Mouse (Mus musculus) left cerebral cortex, adult 8-10 months (tissue): ENCODE data around the gene Onecut3. TPM values are rescaled to one million over a fixed set of nuclear protein-coding genes. Genes with fewer than 3 reads are reported as not detected.

Experiments used
- DNase-seq, 2 experiments: peaks; one replicate each; pipeline ENCODE4 v3.0.0; 2022; ENCODE audit warnings: low spot score in 2 of 2
- total RNA-seq, 4 experiments: library from RNA; stranded (reverse); gene quantifications; 2 replicates each; pipeline ENCODE4 v1.2.4; 2022

The Onecut3 gene
- total RNA-seq, 4 experiments from 2014 or later, result not detected

- no peak for DNase-seq
These were observed 9.1 kb downstream of the Onecut3 start for GRCm38 (mm10) chr10:80503599-80504220.

- DNase-seq, result no peak
These were observed 10.1 kb downstream of the Onecut3 start for GRCm38 (mm10) chr10:80504724-80505123.

GRCm38 (mm10) chr10:80506222-80506621, 11.6 kb downstream of the Onecut3 start:
- peak in 1 of 2 experiments; percentile 46 for DNase-seq

- peak; percentile 35 to 51 for DNase-seq
These were observed 15.0 kb downstream of the Onecut3 start for GRCm38 (mm10) chr10:80509412-80510272.

- no peak for DNase-seq
These were observed 15.6 kb downstream of the Onecut3 start for GRCm38 (mm10) chr10:80510273-80510660.

GRCm38 (mm10) chr10:80513739-80514138, 19.1 kb downstream of the Onecut3 start:
- no peak for DNase-seq

GRCm38 (mm10) chr10:80519287-80519686, 24.7 kb downstream of the Onecut3 start:
- no peak for DNase-seq

GRCm38 (mm10) chr10:80523299-80523698, 28.7 kb downstream of the Onecut3 start:
- DNase-seq, result no peak

- no peak for DNase-seq
These were observed 31.5 kb downstream of the Onecut3 start for GRCm38 (mm10) chr10:80526172-80526571.

- no peak for DNase-seq
These were observed 38.1 kb downstream of the Onecut3 start for GRCm38 (mm10) chr10:80532783-80533182.

- no peak for DNase-seq
These were observed 39.1 kb downstream of the Onecut3 start for GRCm38 (mm10) chr10:80533704-80534103.

GRCm38 (mm10) chr10:80535071-80535470, 40.4 kb downstream of the Onecut3 start:
- no peak for DNase-seq

- DNase-seq, result no peak
These were observed 41.1 kb downstream of the Onecut3 start for GRCm38 (mm10) chr10:80535711-80536110.

- DNase-seq, result no peak
These were observed 43.5 kb downstream of the Onecut3 start for GRCm38 (mm10) chr10:80538180-80538579.

GRCm38 (mm10) chr10:80538710-80539394, 44.2 kb downstream of the Onecut3 start, which contains the start of gene Atp8b3:
Gene Atp8b3 (minus strand): TSS chr10:80539124.
- peak in 1 of 2 experiments; percentile 33 for DNase-seq

GRCm38 (mm10) chr10:80539493-80539892, 44.9 kb downstream of the Onecut3 start:
- DNase-seq, result no peak

GRCm38 (mm10) chr10:80543873-80544272, 49.2 kb downstream of the Onecut3 start:
- DNase-seq, result no peak

GRCm38 (mm10) chr10:80545590-80545989, 51.0 kb downstream of the Onecut3 start:
- DNase-seq, result no peak

GRCm38 (mm10) chr10:80546945-80547344, 52.3 kb downstream of the Onecut3 start:
- DNase-seq, result no peak

GRCm38 (mm10) chr10:80547539-80547938, 52.9 kb downstream of the Onecut3 start:
- DNase-seq, result no peak

GRCm38 (mm10) chr10:80548428-80549006, 53.9 kb downstream of the Onecut3 start:
- no peak for DNase-seq

GRCm38 (mm10) chr10:80549279-80549678, 54.6 kb downstream of the Onecut3 start:
- DNase-seq, result no peak
